30 mouse cellular contexts compared by ENCODE assay signal in the genomic region with DNA sequence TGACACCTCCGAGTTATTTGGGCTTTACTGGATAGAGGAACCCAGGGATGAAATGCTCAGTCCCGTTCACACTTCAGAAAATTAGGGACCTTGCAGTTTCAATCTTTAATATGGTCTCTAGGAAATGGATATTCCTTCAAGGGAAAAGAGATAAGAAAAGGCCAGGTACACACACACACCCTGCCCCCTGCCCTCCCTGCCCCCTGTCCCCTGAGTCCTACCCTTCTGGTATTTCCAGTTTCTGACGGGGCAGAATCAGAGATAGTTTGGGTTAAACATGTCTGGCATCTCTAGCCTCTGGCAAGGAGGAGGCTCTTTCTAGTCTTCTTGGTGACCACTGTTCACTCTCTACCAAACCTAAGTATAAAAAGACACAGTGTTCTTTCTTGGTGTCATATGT. TPM values are rescaled to one million over a fixed set of nuclear protein-coding genes. Genes with fewer than 3 reads are reported as not detected.
"Had no signal": no experiment of that assay in that cellular context is flagged by ENCODE, and none has a peak within 500 bp of the region (broad histone marks: within the 10 kb centered on the region; RNA-seq: fewer than 3 reads in every experiment).

No protein-coding gene starts in this region.

- H3K4me1 ChIP-seq: hindbrain, embryonic 13.5 days; hindbrain, embryonic 15.5 days; kidney, embryonic 15.5 days; liver, embryonic 12.5 days had no signal

- H3K9me3 ChIP-seq: heart, embryonic 13.5 days; heart, embryonic 15.5 days; hindbrain, embryonic 13.5 days; hindbrain, embryonic 15.5 days; kidney, embryonic 15.5 days; limb, embryonic 13.5 days; limb, embryonic 15.5 days; liver, embryonic 12.5 days had no signal

- H3K9ac ChIP-seq: heart, embryonic 13.5 days; heart, embryonic 15.5 days; hindbrain, embryonic 13.5 days; hindbrain, embryonic 15.5 days; kidney, embryonic 15.5 days; limb, embryonic 13.5 days; limb, embryonic 15.5 days; liver, embryonic 12.5 days; liver, embryonic 14.5 days had no signal

- ATAC-seq: hindbrain, postnatal 0 days; liver, embryonic 12.5 days had no signal

- H3K4me2 ChIP-seq: heart, embryonic 11.5 days; heart, embryonic 13.5 days; heart, embryonic 15.5 days; hindbrain, embryonic 13.5 days; hindbrain, embryonic 15.5 days; kidney, embryonic 15.5 days; limb, embryonic 13.5 days; limb, embryonic 15.5 days; liver, embryonic 12.5 days had no signal

- DNase-seq: gastrocnemius, postnatal 14 days; gastrocnemius, postnatal 36 days; heart, adult 2 months; heart, postnatal 14 days; heart, postnatal 36 days; kidney, adult 11 months; kidney, adult 2 months; kidney, adult 9 months; kidney, postnatal 14 days; kidney, postnatal 36 days; layer of hippocampus, adult 9-11 months; layer of hippocampus, postnatal 36 days; left cerebral cortex, postnatal 4 days had no signal

- H3K27me3 ChIP-seq: heart, embryonic 13.5 days; heart, embryonic 15.5 days; hindbrain, embryonic 13.5 days; hindbrain, embryonic 15.5 days; kidney, embryonic 15.5 days; limb, embryonic 13.5 days; limb, embryonic 15.5 days; liver, embryonic 12.5 days had no signal

- H3K4me3 ChIP-seq: heart, adult 2 months; heart, embryonic 13.5 days; heart, embryonic 15.5 days; hindbrain, embryonic 13.5 days; hindbrain, embryonic 15.5 days; kidney, embryonic 15.5 days; limb, embryonic 13.5 days; limb, embryonic 15.5 days; liver, embryonic 12.5 days had no signal

- H3K27ac ChIP-seq: heart, adult 2 months; heart, embryonic 13.5 days; heart, embryonic 15.5 days; hindbrain, embryonic 13.5 days; hindbrain, embryonic 15.5 days; hindbrain, postnatal 0 days; kidney, embryonic 15.5 days; kidney, postnatal 0 days; limb, embryonic 15.5 days; liver, embryonic 12.5 days; liver, embryonic 14.5 days had no signal

- H3K36me3 ChIP-seq: heart, embryonic 13.5 days; heart, embryonic 15.5 days; hindbrain, embryonic 13.5 days; hindbrain, embryonic 15.5 days; kidney, embryonic 15.5 days; limb, embryonic 13.5 days; limb, embryonic 15.5 days; liver, embryonic 12.5 days had no signal

RNA-seq across cellular contexts. Expression of a gene that starts 49.9 kb away (rescaled TPM):
- polyA plus RNA-seq: heart, embryonic 11.5 days; heart, embryonic 13.5 days; heart, embryonic 15.5 days; heart, postnatal 0 days; hindbrain, embryonic 11.5 days; hindbrain, embryonic 13.5 days; hindbrain, embryonic 15.5 days; hindbrain, postnatal 0 days; kidney, embryonic 15.5 days; kidney, postnatal 0 days; large intestine, adult 2 months; limb, embryonic 11.5 days; limb, embryonic 13.5 days; limb, embryonic 15.5 days; liver, adult 2 months; liver, embryonic 12.5 days; liver, embryonic 14.5 days had no signal
